ENCODE assay signal across 17 mouse cellular contexts in the genomic region with DNA sequence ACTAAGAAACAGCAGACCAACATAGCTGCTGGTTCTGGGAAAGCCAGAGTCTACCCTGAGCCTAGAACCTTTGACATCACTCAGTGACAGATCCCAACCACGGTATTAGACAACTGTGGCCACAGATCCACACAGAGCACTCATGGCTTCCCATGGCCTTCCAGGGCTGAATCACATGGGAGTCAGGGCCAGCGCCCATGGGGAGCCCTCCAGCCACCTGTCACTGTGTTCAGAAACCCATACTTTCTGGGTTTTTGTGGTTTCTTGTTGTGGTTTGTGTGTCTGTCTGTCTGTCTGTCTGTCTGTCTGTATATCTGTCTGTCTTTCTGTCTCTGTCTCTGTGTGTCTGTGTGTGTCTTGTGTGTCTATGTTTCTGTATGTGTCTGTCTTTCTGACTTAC.
"Had no signal": no experiment of that assay in that cellular context is flagged by ENCODE, and none has a peak within 500 bp of the region (broad histone marks: within the 10 kb centered on the region; RNA-seq: fewer than 3 reads in every experiment).

No protein-coding gene starts in this region.

- H3K4me2 ChIP-seq: limb, embryonic 13.5 days; liver, embryonic 12.5 days; liver, embryonic 15.5 days; lung, embryonic 15.5 days; midbrain, embryonic 11.5 days; stomach, embryonic 15.5 days had no signal

- DNase-seq: kidney, adult 11 months; kidney, adult 9 months; kidney, postnatal 25 days; liver; lung, adult 18-20 months; lung, postnatal 14 days; lung, postnatal 4 days; midbrain, embryonic 14.5 days; thymus, postnatal 4 days had no signal

- H3K9ac ChIP-seq: limb, embryonic 13.5 days; liver, embryonic 12.5 days; liver, embryonic 15.5 days; lung, embryonic 15.5 days; stomach, embryonic 15.5 days had no signal

- H3K4me1 ChIP-seq: liver, embryonic 12.5 days; liver, embryonic 15.5 days had no signal

- H3K27me3 ChIP-seq: limb, embryonic 13.5 days; liver, embryonic 12.5 days; liver, embryonic 15.5 days; lung, embryonic 15.5 days; stomach, embryonic 15.5 days had no signal

- H3K9me3 ChIP-seq: limb, embryonic 10.5 days; limb, embryonic 13.5 days; liver, embryonic 12.5 days; liver, embryonic 15.5 days; lung, embryonic 15.5 days; stomach, embryonic 15.5 days had no signal

- ATAC-seq: liver, embryonic 12.5 days had no signal

- H3K4me3 ChIP-seq: limb, embryonic 10.5 days; limb, embryonic 13.5 days; liver, embryonic 12.5 days; liver, embryonic 15.5 days; lung, embryonic 15.5 days; stomach, embryonic 15.5 days had no signal

- H3K27ac ChIP-seq: kidney, postnatal 0 days; limb, embryonic 10.5 days; limb, embryonic 13.5 days; liver, embryonic 12.5 days; liver, embryonic 15.5 days; lung, embryonic 15.5 days; stomach, embryonic 15.5 days had no signal

- H3K36me3 ChIP-seq: limb, embryonic 10.5 days; limb, embryonic 13.5 days; liver, embryonic 12.5 days; liver, embryonic 15.5 days; lung, embryonic 15.5 days; stomach, embryonic 15.5 days had no signal
